ENCODE assay signal across 28 mouse cellular contexts in the genomic region with DNA sequence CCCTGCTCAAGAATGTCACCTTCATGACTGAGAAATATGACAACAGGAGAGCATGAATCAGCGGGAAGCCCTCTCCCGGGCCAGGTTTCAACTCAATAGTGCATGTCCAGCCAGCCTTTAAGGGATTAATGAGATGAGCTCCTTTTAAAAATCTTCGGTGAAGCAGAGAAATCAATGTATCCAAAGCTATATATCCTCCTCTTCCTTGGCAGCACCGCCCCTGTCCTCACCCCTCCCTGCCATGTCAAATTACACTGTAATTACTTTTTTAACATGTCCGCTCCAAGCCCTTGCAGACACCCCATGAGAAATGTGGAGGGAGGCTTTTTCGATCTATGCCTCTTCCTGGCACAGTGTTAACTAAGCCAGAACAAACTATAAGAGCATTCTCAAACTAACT.
DNase-seq lines count a peak whose midpoint lies in the region; ATAC-seq and TF ChIP-seq lines count a peak whose summit lies in the region.
"Had no signal": no experiment of that assay in that cellular context is flagged by ENCODE, and none has a peak within 500 bp of the region (broad histone marks: within the 10 kb centered on the region; RNA-seq: fewer than 3 reads in every experiment).

No protein-coding gene starts in this region.

- H3K4me1 ChIP-seq in kidney, embryonic 15.5 days = 0 out of 2 replicates have a peak, but pooled peaks cover 7% of the 10 kb centered on the region
- no peaks in the 10 kb centered on the region for H3K4me1 ChIP-seq in midbrain, postnatal 0 days (ENCODE audit: insufficient read depth, low read length)
- H3K4me1 ChIP-seq in midbrain, embryonic 13.5 days (replicated peaks) = peaks cover 15% of the 10 kb centered on the region
- H3K4me1 ChIP-seq: lung, embryonic 15.5 days had no signal

- no peak for ATAC-seq in cerebellum, adult (ENCODE audit: insufficient number of reproducible peaks, low FRiP score, low TSS enrichment)
- peak; percentile 64 for ATAC-seq in kidney, embryonic 15.5 days (replicated peaks; ENCODE audit: low FRiP score)
- no peak for ATAC-seq in midbrain, postnatal 0 days (ENCODE audit: low FRiP score)
- ATAC-seq in midbrain, embryonic 13.5 days = no peak
- ATAC-seq: intestine, postnatal 0 days; Patski had no signal

- peak; percentile 15 to 36 for DNase-seq in cerebellum, postnatal 14 days
- DNase-seq in kidney, adult 9 months = no peak
- peak; percentile 5 for DNase-seq in midbrain, postnatal 0 days (ENCODE audit: low spot score)
- peak; percentile 53 for DNase-seq in retina, embryonic 14.5 days (ENCODE audit: low spot score)
- no peak for DNase-seq in right cerebral cortex, postnatal 14 days
- DNase-seq: adrenal gland, postnatal 10 days; cerebellum, adult 11 months; cerebellum, adult 9-10 months; gastrocnemius, postnatal 10 days; heart, postnatal 10 days; kidney, postnatal 14 days; midbrain, embryonic 14.5 days; right cerebral cortex, postnatal 25 days; spleen, adult 18-20 months; thymus, postnatal 14 days had no signal

- no peak for TF ChIP-seq CTCF in midbrain, postnatal 0 days (IDR thresholded peaks at IDR 0.05)

- 47% methylated on average over 6 of the region's 6 CpGs for WGBS in kidney, embryonic 15.5 days
- WGBS in midbrain, postnatal 0 days = 34% methylated on average over 6 of the region's 6 CpGs
- 33% methylated on average over 6 of the region's 6 CpGs for WGBS in midbrain, embryonic 13.5 days

- peaks cover 15% of the 10 kb centered on the region; the same call in 1 of the 2 replicates for H3K36me3 ChIP-seq in kidney, embryonic 15.5 days
- H3K36me3 ChIP-seq in midbrain, postnatal 0 days (ENCODE audit: insufficient read depth, low read length) = no peaks in the 10 kb centered on the region
- H3K36me3 ChIP-seq in midbrain, embryonic 13.5 days = no peaks in the 10 kb centered on the region
- H3K36me3 ChIP-seq: forebrain, embryonic 12.5 days; G1E; heart, embryonic 13.5 days had no signal

- no peak overlapping the region for H3K4me2 ChIP-seq in kidney, embryonic 15.5 days
- no peak overlapping the region for H3K4me2 ChIP-seq in midbrain, postnatal 0 days (ENCODE audit: low read depth, low read length, poor library complexity, severe bottlenecking)
- no peak overlapping the region for H3K4me2 ChIP-seq in midbrain, embryonic 13.5 days (replicated peaks)
- H3K4me2 ChIP-seq: forebrain, embryonic 12.5 days; heart, embryonic 13.5 days; limb, embryonic 13.5 days; liver, embryonic 11.5 days; lung, embryonic 15.5 days had no signal

- no peaks in the 10 kb centered on the region for H3K27me3 ChIP-seq in kidney, embryonic 15.5 days
- no peaks in the 10 kb centered on the region for H3K27me3 ChIP-seq in midbrain, postnatal 0 days (ENCODE audit: insufficient read depth, low read length)
- no peaks in the 10 kb centered on the region for H3K27me3 ChIP-seq in midbrain, embryonic 13.5 days
- H3K27me3 ChIP-seq: forebrain, embryonic 12.5 days; limb, embryonic 13.5 days; lung, embryonic 15.5 days; Patski had no signal

- no peak overlapping the region for H3K4me3 ChIP-seq in kidney, embryonic 15.5 days (replicated peaks)
- H3K4me3 ChIP-seq in midbrain, postnatal 0 days (ENCODE audit: low read depth, low read length) = no peak overlapping the region
- no peak overlapping the region for H3K4me3 ChIP-seq in midbrain, embryonic 13.5 days (replicated peaks)
- H3K4me3 ChIP-seq: erythroblast, embryonic 14.5 days; forebrain, embryonic 12.5 days; heart, embryonic 13.5 days; limb, embryonic 13.5 days; lung, embryonic 15.5 days; myocyte had no signal

- no peaks in the 10 kb centered on the region for H3K9me3 ChIP-seq in kidney, embryonic 15.5 days (replicated peaks)
- H3K9me3 ChIP-seq in midbrain, postnatal 0 days (ENCODE audit: low read length) = no peaks in the 10 kb centered on the region
- H3K9me3 ChIP-seq in midbrain, embryonic 13.5 days = no peaks in the 10 kb centered on the region
- H3K9me3 ChIP-seq: forebrain, embryonic 12.5 days; G1E; heart, embryonic 13.5 days; limb, embryonic 13.5 days; lung, embryonic 15.5 days had no signal

- no peak overlapping the region for H3K9ac ChIP-seq in kidney, embryonic 15.5 days
- H3K9ac ChIP-seq in midbrain, postnatal 0 days (replicated peaks; ENCODE audit: low read length, poor library complexity, severe bottlenecking) = no peak overlapping the region
- H3K9ac ChIP-seq in midbrain, embryonic 13.5 days (replicated peaks) = no peak overlapping the region
- H3K9ac ChIP-seq: forebrain, embryonic 12.5 days; heart, embryonic 13.5 days; limb, embryonic 13.5 days; lung, embryonic 15.5 days had no signal

- H3K27ac ChIP-seq in kidney, embryonic 15.5 days = 0 out of 2 replicates have a peak overlapping the region, but pooled peaks have one; percentile 32
- no peak overlapping the region for H3K27ac ChIP-seq in midbrain, postnatal 0 days (ENCODE audit: low read depth, low read length)
- H3K27ac ChIP-seq in midbrain, embryonic 13.5 days = no peak overlapping the region
- H3K27ac ChIP-seq: forebrain, embryonic 12.5 days; heart, embryonic 13.5 days; limb, embryonic 13.5 days; lung, embryonic 15.5 days had no signal

Comparison
In these comparisons a context has a peak if more than half of its experiments do, and no peak if none do; other contexts are left out.
1. DNase-seq: peak in cerebellum, postnatal 14 days (2 of 2), midbrain, postnatal 0 days (single experiment) and retina, embryonic 14.5 days (single experiment); none in kidney, adult 9 months (single experiment) and right cerebral cortex, postnatal 14 days (single experiment).